Mouse (Mus musculus): ENCODE results near the gene Sec24a.
"Not testable (repeated sequence)": the region's sequence is repeated elsewhere in the genome, so short reads cannot be mapped to it uniquely, and the experiment has no call there.

Gene Sec24a

GRCm38 (mm10) chr11:51688330-51689328 is 74.8 kb downstream of the Sec24a start, which contains the start of gene 0610009B22Rik:
Gene 0610009B22Rik (minus strand): TSS chr11:51688874.
- in situ Hi-C loops (cut with MboI, MseI), result loop anchor here (25.0 kb wide), 1 partner anchor 426 kb away; the partner anchor contains the start of genes BC049762 and Clk4

GRCm38 (mm10) chr11:51681976-51682374 is 81.5 kb downstream of the Sec24a start:
- in situ Hi-C loops (cut with MboI, MseI), result loop anchor here (5.0 to 25.0 kb wide), 3 partner anchors 40 to 420 kb away; partner anchors contain the start of genes BC049762, Clk4 and Nhp2

DNA sequence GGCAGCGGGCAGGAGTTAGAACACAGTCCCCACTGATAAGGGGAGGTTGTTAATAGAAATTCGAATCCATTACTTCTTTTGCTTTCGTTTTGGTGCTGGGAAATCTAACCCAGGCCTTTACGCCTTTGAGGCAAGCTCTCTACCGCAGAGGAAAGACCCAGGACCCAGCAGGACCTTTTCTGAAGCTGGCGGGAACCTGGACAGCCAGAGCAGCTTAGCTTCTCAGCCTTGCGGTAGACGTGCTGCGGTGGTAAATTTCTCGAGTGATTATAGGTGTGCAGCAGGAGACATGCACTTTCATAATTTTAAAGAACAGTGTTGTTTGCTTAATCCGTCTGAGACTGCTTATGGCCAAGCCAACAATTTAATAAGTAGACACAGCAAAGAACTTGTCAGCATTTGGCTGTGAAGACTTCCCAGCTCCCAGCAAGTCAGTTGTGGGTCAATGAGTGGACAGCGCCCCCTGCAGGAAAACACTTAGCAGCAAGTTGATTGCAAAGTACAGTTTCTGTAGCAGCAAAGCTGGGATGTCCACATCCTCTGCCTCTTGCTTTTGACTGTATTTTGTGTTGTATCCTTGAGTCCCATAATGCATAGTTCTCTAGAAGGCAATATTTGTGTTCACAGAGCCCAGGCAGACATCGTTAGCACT is 82.0 kb downstream of the Sec24a start:
- in situ Hi-C loops (cut with MboI, MseI), result loop anchor here (5.0 to 25.0 kb wide), 3 partner anchors 39 to 419 kb away; partner anchors contain the start of genes BC049762, Clk4 and Nhp2

DNA sequence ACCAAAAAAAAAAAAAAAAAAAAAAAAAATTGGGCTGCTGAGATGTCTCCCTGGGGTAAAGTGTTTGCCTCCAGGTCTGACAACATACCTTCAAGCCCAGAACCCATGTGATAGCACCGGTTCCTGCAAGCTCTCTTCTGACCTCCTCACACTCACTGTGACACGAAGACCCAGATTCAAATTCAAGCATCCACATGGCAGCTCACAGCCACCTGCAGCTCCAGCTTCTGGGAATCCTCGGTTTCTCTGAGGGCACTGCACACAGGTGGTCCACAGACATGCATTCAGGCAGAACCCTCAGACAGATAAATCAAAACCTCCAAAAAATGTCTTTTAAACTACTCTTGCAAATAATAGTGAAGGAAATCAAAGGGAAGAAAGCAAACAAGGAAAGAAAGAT is 84.0 kb downstream of the Sec24a start:
- in situ Hi-C loops (cut with MboI, MseI), result loop anchor here (25.0 kb wide), 1 partner anchor 417 kb away; the partner anchor contains the start of genes BC049762 and Clk4

GRCm38 (mm10) chr11:51677737-51678418 is 85.6 kb downstream of the Sec24a start:
- in situ Hi-C loops (cut with MboI, MseI), result loop anchor here (25.0 kb wide), 1 partner anchor 416 kb away; the partner anchor contains the start of genes BC049762 and Clk4

GRCm38 (mm10) chr11:51675386-51675785 is 88.0 kb downstream of the Sec24a start:
- in situ Hi-C loops (cut with MboI, MseI), result loop anchor here (25.0 kb wide), 1 partner anchor 413 kb away; the partner anchor contains the start of genes BC049762 and Clk4

GRCm38 (mm10) chr11:51673291-51673690 is 90.1 kb downstream of the Sec24a start:
- in situ Hi-C loops (cut with MboI, MseI), result no loop called here

DNA sequence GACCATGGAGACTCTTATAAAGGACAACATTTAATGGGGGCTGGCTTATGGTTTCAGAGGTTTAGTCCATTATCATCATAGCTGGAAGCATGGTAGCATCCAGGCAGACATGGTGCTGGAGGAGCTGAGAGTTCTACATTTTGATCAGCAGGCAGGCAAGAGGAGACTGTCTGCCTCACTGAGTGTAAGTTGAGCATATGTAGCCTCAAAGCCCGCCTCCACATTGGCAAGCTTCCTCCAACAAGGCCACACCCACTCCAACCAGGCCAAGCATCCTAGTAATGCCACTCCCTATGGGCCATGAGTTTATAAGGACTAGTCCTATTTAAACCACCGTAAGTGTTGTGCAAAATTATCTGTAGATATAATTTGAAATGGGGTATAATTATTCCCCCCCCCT is 92.1 kb downstream of the Sec24a start:
- in situ Hi-C loops (cut with MboI, MseI), result no loop called here

DNA sequence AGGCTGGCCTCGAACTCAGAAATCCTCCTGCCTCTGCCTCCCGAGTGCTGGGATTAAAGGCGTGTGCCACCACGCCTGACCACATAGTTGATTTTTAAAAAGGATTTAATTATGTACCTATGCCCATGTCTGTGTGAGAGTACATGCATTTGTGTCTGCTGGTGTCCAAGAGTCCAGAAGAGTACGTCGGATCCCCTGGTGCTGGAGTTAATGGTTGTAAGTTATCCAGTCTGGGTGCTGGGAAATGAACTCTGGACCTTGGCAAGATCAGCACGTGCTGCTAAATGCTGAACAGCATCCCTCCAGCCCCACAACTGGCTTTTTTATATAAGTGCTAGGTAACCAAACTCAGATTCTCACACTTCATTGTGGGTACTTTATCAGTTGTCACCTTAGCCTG is 92.6 kb downstream of the Sec24a start:
- in situ Hi-C loops (cut with MboI, MseI), result no loop called here

DNA sequence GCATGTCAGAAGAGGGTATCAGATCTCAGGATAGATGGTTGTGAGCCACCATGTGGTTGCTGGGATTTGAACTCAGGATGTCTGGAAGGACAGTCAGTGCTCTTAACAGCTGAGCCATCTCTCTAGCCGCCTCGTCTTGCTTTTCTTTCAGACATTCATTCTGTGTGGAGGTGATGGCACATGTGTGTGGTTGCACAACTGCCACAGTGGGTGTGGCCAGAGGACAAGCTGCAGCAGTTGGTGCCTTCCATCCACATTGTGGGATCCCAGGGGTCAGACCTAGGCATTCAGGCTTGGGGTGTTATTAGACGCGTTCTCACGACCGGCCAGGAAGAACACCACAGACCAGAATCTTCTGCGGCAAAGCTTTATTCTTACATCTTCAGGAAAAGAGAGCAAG is 98.7 kb downstream of the Sec24a start:
- in situ Hi-C loops (cut with MboI, MseI), result not testable (repeated sequence)

DNA sequence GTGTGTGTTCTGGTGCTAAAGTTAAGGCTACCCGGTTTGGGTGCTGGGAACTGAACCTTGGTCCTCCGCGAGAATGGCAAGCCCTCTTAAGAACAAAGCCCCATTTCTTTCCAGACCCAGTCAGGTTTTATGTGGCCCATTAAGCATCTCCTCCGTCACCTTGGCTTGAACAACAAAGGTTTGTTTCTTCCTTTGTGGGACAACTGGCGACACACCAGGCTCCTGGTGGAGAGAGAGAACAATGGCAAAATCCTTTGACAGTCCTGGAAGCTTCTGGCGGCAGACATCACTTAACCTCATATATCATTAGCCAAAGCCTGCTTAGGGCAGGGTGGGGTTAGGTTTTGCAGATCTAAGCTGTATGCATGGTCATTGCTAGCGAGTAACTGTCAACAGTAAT is 100.8 kb downstream of the Sec24a start:
- in situ Hi-C loops (cut with MboI, MseI), result no loop called here

GRCm38 (mm10) chr11:51661867-51662365 is 101.5 kb downstream of the Sec24a start:
- in situ Hi-C loops (cut with MboI, MseI), result no loop called here

GRCm38 (mm10) chr11:51658705-51659104 is 104.7 kb downstream of the Sec24a start:
- in situ Hi-C loops (cut with MboI, MseI), result no loop called here

DNA sequence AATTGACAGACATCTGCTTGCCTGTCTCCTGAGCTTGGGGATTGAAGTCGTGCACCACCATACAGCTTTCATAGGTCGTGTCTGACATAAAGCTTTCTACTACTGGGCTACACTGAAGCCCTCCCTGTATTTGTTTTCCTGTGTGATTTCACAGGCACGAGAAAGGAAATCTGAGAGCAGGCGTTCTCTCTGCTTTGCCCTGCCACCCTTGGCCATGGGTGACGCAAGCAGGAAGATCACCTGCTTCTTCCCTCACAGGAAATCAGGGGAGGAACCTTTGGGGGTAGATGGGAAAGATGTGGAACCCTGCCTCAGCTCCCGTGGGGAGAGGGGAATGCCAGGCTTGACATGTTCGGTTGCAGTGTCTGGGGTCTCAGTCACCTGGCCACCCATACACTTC is 105.1 kb downstream of the Sec24a start:
- in situ Hi-C loops (cut with MboI, MseI), result no loop called here

DNA sequence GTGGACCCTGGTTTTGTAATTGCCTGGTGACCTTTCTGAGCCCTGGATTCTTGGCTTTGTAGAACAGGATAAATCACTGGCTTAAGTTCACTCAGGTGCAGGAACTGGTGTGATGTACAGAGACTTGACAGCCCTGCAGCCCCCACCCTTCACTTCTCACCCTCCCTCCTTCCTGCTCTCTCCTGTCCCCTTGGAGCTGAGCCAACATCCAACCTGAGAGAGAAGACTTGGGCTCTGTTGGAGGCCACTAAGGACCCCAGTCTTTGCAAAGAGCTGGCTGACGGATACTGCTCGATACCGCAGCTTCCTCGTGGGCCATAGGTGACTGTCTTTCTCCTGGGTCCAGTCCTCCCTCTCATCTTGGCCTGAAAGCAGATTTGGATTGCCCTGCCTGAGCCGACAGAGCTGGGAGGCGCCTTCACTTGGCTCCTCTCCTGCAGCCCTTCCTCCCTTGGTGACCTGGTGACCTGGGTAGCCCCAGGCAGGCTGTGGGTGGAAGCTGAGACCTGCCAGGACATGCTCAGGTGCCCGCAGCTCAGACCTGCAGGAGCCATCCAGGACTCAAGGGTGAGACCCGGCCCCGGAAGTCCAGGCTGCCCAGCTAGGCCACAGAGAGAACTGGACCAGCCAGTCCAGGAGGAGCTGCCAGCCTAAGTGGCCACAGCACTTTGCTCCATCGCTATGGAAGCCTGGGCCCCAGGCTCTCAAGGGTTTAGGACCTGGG is 106.5 kb downstream of the Sec24a start:
- in situ Hi-C loops (cut with MboI, MseI), result no loop called here

DNA sequence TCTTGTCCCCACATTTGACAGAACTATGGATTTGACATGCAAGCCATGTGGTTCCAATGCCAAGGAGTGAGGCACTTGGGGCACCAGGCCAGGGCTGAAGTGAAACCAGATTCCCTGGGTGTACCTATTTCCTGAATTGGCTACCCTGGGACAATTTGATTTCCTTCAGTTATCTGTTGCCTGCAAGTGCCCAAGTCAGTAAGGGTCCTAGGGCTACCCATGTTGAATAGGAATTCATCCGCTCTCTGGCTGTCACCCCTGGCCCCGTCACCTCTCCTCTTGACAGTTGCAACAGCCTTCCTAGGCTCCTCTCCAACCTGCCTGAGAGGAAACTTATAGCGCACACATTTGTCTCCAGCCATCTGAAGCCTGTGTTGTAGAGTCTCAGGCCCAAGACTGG is 108.5 kb downstream of the Sec24a start:
- in situ Hi-C loops (cut with MboI, MseI), result no loop called here

- in situ Hi-C loops (cut with MboI, MseI), result no loop called here
Measured at GRCm38 (mm10) chr11:51653736-51654135, 109.7 kb downstream of the Sec24a start.

DNA sequence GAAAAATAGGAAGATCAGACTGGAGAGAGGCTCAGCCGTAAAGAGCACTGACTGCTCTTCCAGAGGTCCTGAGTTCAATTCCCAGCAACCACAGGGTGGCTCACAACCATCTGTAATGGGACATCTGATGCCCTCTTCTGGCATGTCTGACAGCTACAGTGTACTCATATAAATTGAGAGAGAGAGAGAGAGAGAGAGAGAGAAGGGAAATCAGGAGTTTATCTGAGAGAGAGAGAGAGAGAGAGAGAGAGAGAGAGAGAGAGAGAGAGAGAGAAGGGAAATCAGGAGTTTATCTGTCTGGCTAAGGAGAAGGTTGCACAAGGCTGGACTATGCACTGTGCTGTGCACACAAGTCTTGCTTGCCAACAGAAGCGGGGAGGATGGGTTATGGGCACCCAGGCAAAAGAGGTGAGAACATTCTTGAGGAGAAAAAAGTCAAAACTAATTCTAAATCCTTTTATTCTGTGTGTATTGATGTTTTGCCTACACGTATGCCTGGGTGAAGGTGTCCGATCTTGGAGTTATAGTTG is 110.5 kb downstream of the Sec24a start:
- in situ Hi-C loops (cut with MboI, MseI), result no loop called here

GRCm38 (mm10) chr11:51650691-51651515 is 112.5 kb downstream of the Sec24a start, which contains the start of the genes N4bp3 and D930048N14Rik:
Gene N4bp3 (minus strand): TSS chr11:51650842.
Gene D930048N14Rik (plus strand): TSS chr11:51650954.
- in situ Hi-C loops (cut with MboI, MseI), result no loop called here

All from T-helper 1 cell (primary cell).